Mouse (Mus musculus) megakaryocyte, embryonic 14.5 days (primary cell): ENCODE measurements around the gene Gsto2.

ENCODE experiments used
- FLI1 ChIP-seq: IDR thresholded peaks from 2 replicates; pipeline ENCODE4 v1.6.1; 2012; ENCODE audit warnings: low read length, inconsistent platforms, mixed read lengths
- GATA1 ChIP-seq: IDR thresholded peaks from 3 replicates; pipeline ENCODE4 v1.6.1; 2012; ENCODE audit warnings: mixed read lengths, low read length, inconsistent platforms, borderline replicate concordance

DNA sequence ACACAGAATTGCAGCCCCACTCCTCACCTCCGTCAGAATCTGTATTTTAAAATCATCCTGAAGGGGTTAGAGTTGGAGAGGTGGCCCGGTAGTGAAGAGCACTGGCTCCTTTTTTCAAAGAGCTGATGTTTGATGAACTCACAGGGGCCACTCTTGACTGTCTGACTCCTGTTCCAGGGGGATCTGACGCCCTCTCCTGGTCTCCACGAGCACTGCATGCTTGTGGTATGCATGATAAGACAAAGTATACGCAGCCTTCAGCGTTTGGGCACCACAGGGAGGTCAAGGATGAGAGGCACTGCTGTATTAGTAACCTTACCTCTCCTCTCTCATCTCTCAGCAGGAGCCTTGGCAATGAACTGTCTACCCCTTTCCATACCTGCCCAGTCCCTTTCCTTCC lies 34.7 kb downstream of the Gsto2 start:
- TF ChIP-seq GATA1 (no peak), FLI1 (no peak)
